Mouse (Mus musculus): ENCODE measurements around the gene Nufip2. TPM values are rescaled to one million over a fixed set of nuclear protein-coding genes. Genes with fewer than 3 reads are reported as not detected.
"Not testable (repeated sequence)": the region's sequence is repeated elsewhere in the genome, so short reads cannot be mapped to it uniquely, and the experiment has no call there.

Nufip2 gene
- total RNA-seq (2014; rRNA removed; ENCODE audit: low replicate concordance) (30.5 and 55.1 TPM in 2 replicates), polyA plus RNA-seq (2015; fragmentation: Nextera tagmentation; extraction: Ambion mirVana) (3.0 and 3.5 TPM in 2 replicates)

- ATAC-seq (ENCODE audit: insufficient read depth, low read depth): peak; percentile 96
- H3K4me3 ChIP-seq (ENCODE audit: low read depth, low read length): peak within 1 kb of the TSS; percentile 98
- H3K4me1 ChIP-seq (ENCODE audit: control insufficient read depth, insufficient read depth): 0 out of 2 replicates have a peak, but pooled peaks cover 7% of the 10 kb centered on the region
- TF ChIP-seq CTCF (IDR thresholded peaks at IDR 0.05; ENCODE audit: low read depth) (peak; percentile 11; the same call in 1 of the 2 replicates), EP300 (IDR thresholded peaks at IDR 0.05; ENCODE audit: low read depth) (no peak)
- no peaks in the 10 kb centered on the region; the same call in 1 of the 2 replicates for H3K36me3 ChIP-seq (replicated peaks; ENCODE audit: control insufficient read depth, insufficient read depth, low read length)
- no peaks in the 10 kb centered on the region for H3K27me3 ChIP-seq (ENCODE audit: control insufficient read depth, insufficient read depth, low read length)
- peak within 1 kb of the TSS; percentile 100 for H3K9ac ChIP-seq (replicated peaks; ENCODE audit: low read depth, low read length)
- H3K9me3 ChIP-seq (replicated peaks; ENCODE audit: control insufficient read depth, low read length): no peaks in the 10 kb centered on the region
- DNase-seq (ENCODE audit: low spot score): peak; percentile 99
- WGBS: under 1% methylated on average over 38 of the region's 38 CpGs
- H3K4me2 ChIP-seq (ENCODE audit: low read depth, low read length): peak within 1 kb of the TSS; percentile 83
- peak within 1 kb of the TSS; percentile 100 for H3K27ac ChIP-seq (ENCODE audit: low read depth)
These were observed at the start of gene Nufip2 for GRCm38 (mm10) chr11:77685383-77686265. Gene Nufip2, plus strand, starts transcription at chr11:77686155.

- DNase-seq (ENCODE audit: low spot score): no peak
- Histone ChIP-seq H3K4me2 (ENCODE audit: low read depth, low read length) (no peak overlapping the region), H3K9me3 (replicated peaks; ENCODE audit: control insufficient read depth, low read length) (no peaks in the 10 kb centered on the region), H3K27me3 (ENCODE audit: control insufficient read depth, insufficient read depth, low read length) (no peaks in the 10 kb centered on the region), H3K4me3 (ENCODE audit: low read depth, low read length) (no peak overlapping the region), H3K36me3 (replicated peaks; ENCODE audit: control insufficient read depth, insufficient read depth, low read length) (no peaks in the 10 kb centered on the region), H3K9ac (replicated peaks; ENCODE audit: low read depth, low read length) (no peak overlapping the region), H3K4me1 (ENCODE audit: control insufficient read depth, insufficient read depth) (no peaks in the 10 kb centered on the region), H3K27ac (ENCODE audit: low read depth) (no peak overlapping the region)
- ATAC-seq (ENCODE audit: insufficient read depth, low read depth): no peak
- TF ChIP-seq CTCF (IDR thresholded peaks at IDR 0.05; ENCODE audit: low read depth) (no peak), EP300 (IDR thresholded peaks at IDR 0.05; ENCODE audit: low read depth) (no peak)
- WGBS: 76% methylated on average over 9 of the region's 9 CpGs
These were observed 44.6 kb upstream of the Nufip2 start for GRCm38 (mm10) chr11:77641390-77641789.

GRCm38 (mm10) chr11:77645481-77645880, 40.5 kb upstream of the Nufip2 start:
- ATAC-seq (ENCODE audit: insufficient read depth, low read depth): no peak
- 75% methylated on average over 4 of the region's 4 CpGs for WGBS

GRCm38 (mm10) chr11:77648878-77649277, 37.1 kb upstream of the Nufip2 start:
- Histone ChIP-seq H3K4me1 (ENCODE audit: control insufficient read depth, insufficient read depth) (no peaks in the 10 kb centered on the region), H3K36me3 (replicated peaks; ENCODE audit: control insufficient read depth, insufficient read depth, low read length) (no peaks in the 10 kb centered on the region), H3K4me3 (ENCODE audit: low read depth, low read length) (no peak overlapping the region), H3K4me2 (ENCODE audit: low read depth, low read length) (no peak overlapping the region), H3K9me3 (replicated peaks; ENCODE audit: control insufficient read depth, low read length) (no peaks in the 10 kb centered on the region), H3K9ac (replicated peaks; ENCODE audit: low read depth, low read length) (no peak overlapping the region), H3K27ac (ENCODE audit: low read depth) (no peak overlapping the region), H3K27me3 (ENCODE audit: control insufficient read depth, insufficient read depth, low read length) (no peaks in the 10 kb centered on the region)
- ATAC-seq (ENCODE audit: insufficient read depth, low read depth) (no peak), DNase-seq (ENCODE audit: low spot score) (no peak)
- no peak for TF ChIP-seq EP300 (IDR thresholded peaks at IDR 0.05; ENCODE audit: low read depth)
- WGBS: 68% methylated on average over 7 of the region's 7 CpGs

More at GRCm38 (mm10) chr11:77645481-77645880, 40.5 kb upstream of the Nufip2 start:
- no peaks in the 10 kb centered on the region for H3K9me3 ChIP-seq (replicated peaks; ENCODE audit: control insufficient read depth, low read length)
- H3K27ac ChIP-seq (ENCODE audit: low read depth): no peak overlapping the region
- H3K36me3 ChIP-seq (replicated peaks; ENCODE audit: control insufficient read depth, insufficient read depth, low read length): no peaks in the 10 kb centered on the region
- H3K9ac ChIP-seq (replicated peaks; ENCODE audit: low read depth, low read length): no peak overlapping the region
- no peak for TF ChIP-seq CTCF (IDR thresholded peaks at IDR 0.05; ENCODE audit: low read depth)
- TF ChIP-seq EP300 (IDR thresholded peaks at IDR 0.05; ENCODE audit: low read depth): no peak
- H3K4me3 ChIP-seq (ENCODE audit: low read depth, low read length): no peak overlapping the region
- H3K4me1 ChIP-seq (ENCODE audit: control insufficient read depth, insufficient read depth): no peaks in the 10 kb centered on the region
- DNase-seq (ENCODE audit: low spot score): no peak
- no peak overlapping the region for H3K4me2 ChIP-seq (ENCODE audit: low read depth, low read length)
- no peaks in the 10 kb centered on the region for H3K27me3 ChIP-seq (ENCODE audit: control insufficient read depth, insufficient read depth, low read length)

GRCm38 (mm10) chr11:77652484-77652883, 33.5 kb upstream of the Nufip2 start:
- no peak overlapping the region for H3K4me3 ChIP-seq (ENCODE audit: low read depth, low read length)
- ATAC-seq (ENCODE audit: insufficient read depth, low read depth): no peak
- H3K27me3 ChIP-seq (ENCODE audit: control insufficient read depth, insufficient read depth, low read length): no peaks in the 10 kb centered on the region
- H3K4me1 ChIP-seq (ENCODE audit: control insufficient read depth, insufficient read depth): no peaks in the 10 kb centered on the region
- WGBS: 54% methylated on average over 6 of the region's 6 CpGs
- H3K4me2 ChIP-seq (ENCODE audit: low read depth, low read length): no peak overlapping the region
- no peak for DNase-seq (ENCODE audit: low spot score)
- no peaks in the 10 kb centered on the region for H3K9me3 ChIP-seq (replicated peaks; ENCODE audit: control insufficient read depth, low read length)
- TF ChIP-seq EP300 (IDR thresholded peaks at IDR 0.05; ENCODE audit: low read depth) (no peak), CTCF (IDR thresholded peaks at IDR 0.05; ENCODE audit: low read depth) (no peak)
- no peaks in the 10 kb centered on the region for H3K36me3 ChIP-seq (replicated peaks; ENCODE audit: control insufficient read depth, insufficient read depth, low read length)
- H3K9ac ChIP-seq (replicated peaks; ENCODE audit: low read depth, low read length): no peak overlapping the region
- H3K27ac ChIP-seq (ENCODE audit: low read depth): no peak overlapping the region

- not testable (repeated sequence) for H3K9me3 ChIP-seq (replicated peaks; ENCODE audit: control insufficient read depth, low read length); H3K4me3 ChIP-seq (ENCODE audit: low read depth, low read length); H3K4me1 ChIP-seq (ENCODE audit: control insufficient read depth, insufficient read depth); DNase-seq (ENCODE audit: low spot score); H3K9ac ChIP-seq (replicated peaks; ENCODE audit: low read depth, low read length); H3K27ac ChIP-seq (ENCODE audit: low read depth); H3K36me3 ChIP-seq (replicated peaks; ENCODE audit: control insufficient read depth, insufficient read depth, low read length); H3K27me3 ChIP-seq (ENCODE audit: control insufficient read depth, insufficient read depth, low read length); ATAC-seq (ENCODE audit: insufficient read depth, low read depth); H3K4me2 ChIP-seq (ENCODE audit: low read depth, low read length)
- 92% methylated on average over 4 of the region's 4 CpGs for WGBS
These were observed 32.4 kb upstream of the Nufip2 start for GRCm38 (mm10) chr11:77653406-77654190.
